Mouse (Mus musculus): ENCODE data around the gene Fgfr2. TPM values are rescaled to one million over a fixed set of nuclear protein-coding genes. Genes with fewer than 3 reads are reported as not detected.

The Fgfr2 gene
- polyA plus RNA-seq, 1 experiment from 2014 or later: 121 TPM

DNA sequence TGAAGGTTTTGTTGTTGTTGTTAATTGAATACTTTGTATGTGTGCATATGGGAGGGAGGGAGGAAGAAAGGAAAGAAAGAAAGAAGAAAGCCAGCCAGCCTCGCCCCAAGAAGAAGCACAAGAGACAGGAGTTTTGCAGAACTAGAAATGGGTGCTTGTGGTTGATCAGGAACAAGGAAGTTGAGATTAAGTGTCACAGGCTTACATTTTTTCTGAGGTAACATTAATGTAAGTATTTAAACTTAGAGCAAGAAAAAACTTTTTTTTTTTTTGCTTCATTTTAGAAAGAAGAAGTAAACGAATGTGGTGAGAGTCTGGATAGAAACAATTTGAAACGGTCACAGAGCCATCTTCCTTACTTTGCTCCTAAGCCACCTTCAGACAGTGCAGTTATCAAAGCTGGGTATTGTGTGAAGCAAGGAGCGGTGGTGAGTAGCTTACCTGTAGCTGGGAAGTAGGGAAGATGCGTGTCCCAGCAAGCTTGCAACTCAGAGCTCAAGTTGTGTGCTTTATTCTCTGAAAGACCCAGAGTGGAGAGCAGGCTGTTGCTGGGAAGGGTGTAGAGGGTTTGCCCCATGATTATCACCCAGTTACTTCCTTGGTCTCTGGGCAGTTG lies 2222.8 kb downstream of the Fgfr2 start:
- no peak for ATAC-seq (ENCODE audit: insufficient number of reproducible peaks, insufficient read depth, low FRiP score, low TSS enrichment)
- H3K4me3 ChIP-seq: no peak overlapping the region
- no peaks in the 10 kb centered on the region for H3K9me3 ChIP-seq
- H3K27me3 ChIP-seq: no peaks in the 10 kb centered on the region
- H3K4me1 ChIP-seq: no peaks in the 10 kb centered on the region
- no peak overlapping the region for H3K27ac ChIP-seq
- H3K36me3 ChIP-seq: peaks cover 11% of the 10 kb centered on the region
- 89% methylated on average over 5 of the region's 5 CpGs for WGBS
- no peak overlapping the region for H3K4me2 ChIP-seq (replicated peaks)
- no peak overlapping the region for H3K9ac ChIP-seq

DNA sequence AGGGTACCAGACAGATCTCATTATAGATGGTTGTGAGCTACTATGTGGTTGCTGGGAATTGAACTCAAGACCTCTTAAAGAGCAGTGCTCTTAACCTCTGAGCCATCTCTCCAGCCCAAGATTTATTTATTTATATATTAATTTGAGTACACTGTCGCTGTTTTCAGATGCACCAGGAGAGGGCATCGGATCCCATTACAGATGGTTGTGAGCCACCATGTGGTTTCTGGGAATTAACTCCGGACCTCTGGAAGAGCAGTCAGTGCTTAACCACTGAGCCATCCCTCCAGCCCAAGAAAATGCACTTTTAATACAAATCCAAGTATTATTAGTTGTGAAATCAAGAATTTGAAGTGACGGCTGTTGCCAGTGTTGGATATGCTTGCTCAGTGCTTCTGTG lies 2224.8 kb downstream of the Fgfr2 start:
- H3K36me3 ChIP-seq: peaks cover 7% of the 10 kb centered on the region; the same call in 1 of the 2 replicates
- H3K9ac ChIP-seq: no peak overlapping the region
- no peak overlapping the region for H3K4me2 ChIP-seq (replicated peaks)
- H3K4me3 ChIP-seq: no peak overlapping the region
- H3K4me1 ChIP-seq: no peaks in the 10 kb centered on the region
- no peaks in the 10 kb centered on the region for H3K27me3 ChIP-seq
- H3K27ac ChIP-seq: no peak overlapping the region
- 81% methylated on average over 4 of the region's 4 CpGs for WGBS
- no peaks in the 10 kb centered on the region for H3K9me3 ChIP-seq
- no peak for ATAC-seq (ENCODE audit: insufficient number of reproducible peaks, insufficient read depth, low FRiP score, low TSS enrichment)

DNA sequence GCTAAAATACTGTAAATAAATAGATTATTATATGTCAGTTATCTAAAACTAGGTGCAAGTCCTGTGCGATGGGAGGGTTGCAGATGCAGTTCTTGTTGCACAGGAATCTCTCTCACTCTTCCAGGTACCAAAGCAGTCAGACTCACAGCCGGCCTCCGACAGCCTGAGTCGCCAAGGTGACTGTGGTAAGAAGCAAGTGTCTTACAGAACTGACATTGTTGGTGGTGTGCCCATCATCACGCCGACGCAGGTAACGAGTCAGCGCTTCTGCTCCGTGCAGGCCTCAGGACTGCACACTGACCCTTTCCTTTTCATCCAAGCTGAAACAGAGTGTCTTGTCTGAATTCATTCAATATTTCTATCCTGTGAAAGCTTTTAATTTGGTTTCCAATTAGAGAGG lies 2225.9 kb downstream of the Fgfr2 start:
- no peak overlapping the region for H3K27ac ChIP-seq
- H3K4me1 ChIP-seq: no peaks in the 10 kb centered on the region
- no peaks in the 10 kb centered on the region for H3K27me3 ChIP-seq
- ATAC-seq (ENCODE audit: insufficient number of reproducible peaks, insufficient read depth, low FRiP score, low TSS enrichment): no peak
- WGBS: 89% methylated on average over 10 of the region's 10 CpGs
- peaks cover 13% of the 10 kb centered on the region; the same call in 1 of the 2 replicates for H3K36me3 ChIP-seq
- H3K9me3 ChIP-seq: no peaks in the 10 kb centered on the region
- H3K9ac ChIP-seq: no peak overlapping the region
- H3K4me2 ChIP-seq (replicated peaks): no peak overlapping the region
- H3K4me3 ChIP-seq: no peak overlapping the region

DNA sequence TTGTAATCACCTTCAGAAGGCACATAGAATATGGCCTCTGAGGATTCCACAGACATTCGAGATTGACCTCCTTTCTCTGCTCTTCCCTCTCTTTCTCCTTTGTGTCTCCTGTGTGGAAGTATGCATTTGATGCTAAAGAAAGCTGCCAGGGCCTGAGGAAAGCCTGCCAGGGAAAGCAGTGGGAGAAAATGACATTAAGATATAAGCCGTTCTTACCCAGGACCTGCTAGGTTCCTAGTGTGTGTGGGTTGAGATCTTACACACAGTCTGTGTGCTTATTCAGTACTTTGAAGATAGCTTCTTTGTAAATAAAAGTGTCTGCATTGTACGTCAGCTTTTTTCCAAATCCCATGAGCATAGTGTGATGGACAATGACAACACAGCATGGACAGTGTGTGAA lies 2227.1 kb downstream of the Fgfr2 start:
- Histone ChIP-seq H3K4me2 (replicated peaks) (no peak overlapping the region), H3K27me3 (no peaks in the 10 kb centered on the region), H3K9ac (no peak overlapping the region), H3K9me3 (no peaks in the 10 kb centered on the region), H3K36me3 (peaks cover 13% of the 10 kb centered on the region; the same call in 1 of the 2 replicates), H3K4me3 (no peak overlapping the region), H3K4me1 (no peaks in the 10 kb centered on the region), H3K27ac (no peak overlapping the region)
- ATAC-seq (ENCODE audit: insufficient number of reproducible peaks, insufficient read depth, low FRiP score, low TSS enrichment): no peak
- 87% methylated on average over 3 of the region's 3 CpGs for WGBS

DNA sequence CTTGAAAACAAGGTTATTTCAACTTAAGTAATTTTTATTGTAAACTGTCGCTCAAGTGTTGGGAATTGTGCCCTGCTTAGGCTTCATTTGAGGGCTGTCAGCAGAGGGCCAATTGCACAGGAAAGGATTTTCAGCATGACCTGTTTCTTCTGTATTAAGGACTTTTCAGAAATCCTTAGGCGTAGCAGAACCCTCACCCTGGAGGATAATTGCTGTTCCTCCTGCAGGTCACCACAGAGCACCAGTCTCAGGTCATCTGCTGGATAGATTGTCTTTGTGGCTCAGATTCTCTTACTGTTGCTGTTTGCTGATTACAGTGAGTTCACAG lies 2227.6 kb downstream of the Fgfr2 start:
- WGBS: 74% methylated on average over 2 of the region's 2 CpGs
- no peaks in the 10 kb centered on the region for H3K4me1 ChIP-seq
- ATAC-seq (ENCODE audit: insufficient number of reproducible peaks, insufficient read depth, low FRiP score, low TSS enrichment): no peak

GRCm38 (mm10) chr7:130894931-130895617 lies 2228.1 kb downstream of the Fgfr2 start:
- H3K4me2 ChIP-seq (replicated peaks): no peak overlapping the region
- H3K4me1 ChIP-seq: no peaks in the 10 kb centered on the region
- no peaks in the 10 kb centered on the region for H3K27me3 ChIP-seq
- ATAC-seq (ENCODE audit: insufficient number of reproducible peaks, insufficient read depth, low FRiP score, low TSS enrichment): no peak
- H3K4me3 ChIP-seq: no peak overlapping the region
- peaks cover 13% of the 10 kb centered on the region; the same call in 1 of the 2 replicates for H3K36me3 ChIP-seq
- H3K27ac ChIP-seq: no peak overlapping the region
- H3K9me3 ChIP-seq: no peaks in the 10 kb centered on the region
- 83% methylated on average over 9 of the region's 9 CpGs for WGBS
- H3K9ac ChIP-seq: no peak overlapping the region

More for the DNA sequence above, 2227.6 kb downstream of the Fgfr2 start:
- no peaks in the 10 kb centered on the region for H3K27me3 ChIP-seq
- peaks cover 13% of the 10 kb centered on the region; the same call in 1 of the 2 replicates for H3K36me3 ChIP-seq
- H3K27ac ChIP-seq: no peak overlapping the region
- H3K9ac ChIP-seq: no peak overlapping the region
- H3K9me3 ChIP-seq: no peaks in the 10 kb centered on the region
- no peak overlapping the region for H3K4me3 ChIP-seq
- no peak overlapping the region for H3K4me2 ChIP-seq (replicated peaks)

- H3K36me3 ChIP-seq: peaks cover 6% of the 10 kb centered on the region; the same call in 1 of the 2 replicates
- 78% methylated on average over 6 of the region's 6 CpGs for WGBS
- no peaks in the 10 kb centered on the region for H3K4me1 ChIP-seq
- H3K27me3 ChIP-seq: no peaks in the 10 kb centered on the region
- no peak overlapping the region for H3K4me2 ChIP-seq (replicated peaks)
- no peak for ATAC-seq (ENCODE audit: insufficient number of reproducible peaks, insufficient read depth, low FRiP score, low TSS enrichment)
- no peak overlapping the region; the same call in 1 of the 2 replicates for H3K27ac ChIP-seq
- H3K9me3 ChIP-seq: no peaks in the 10 kb centered on the region
- H3K9ac ChIP-seq: no peak overlapping the region
- H3K4me3 ChIP-seq: no peak overlapping the region
Observed at GRCm38 (mm10) chr7:130892973-130893372, 2230.2 kb downstream of the Fgfr2 start.

GRCm38 (mm10) chr7:130890871-130891270 lies 2232.3 kb downstream of the Fgfr2 start:
- 34% methylated on average over 2 of the region's 2 CpGs for WGBS
- no peak overlapping the region for H3K27ac ChIP-seq
- no peak overlapping the region for H3K4me3 ChIP-seq
- no peaks in the 10 kb centered on the region for H3K27me3 ChIP-seq
- H3K4me1 ChIP-seq: no peaks in the 10 kb centered on the region
- no peak overlapping the region for H3K9ac ChIP-seq
- H3K4me2 ChIP-seq (replicated peaks): no peak overlapping the region
- no peaks in the 10 kb centered on the region for H3K9me3 ChIP-seq
- peaks cover 6% of the 10 kb centered on the region; the same call in 1 of the 2 replicates for H3K36me3 ChIP-seq
- ATAC-seq (ENCODE audit: insufficient number of reproducible peaks, insufficient read depth, low FRiP score, low TSS enrichment): no peak

GRCm38 (mm10) chr7:130887946-130888345 lies 2235.2 kb downstream of the Fgfr2 start:
- Histone ChIP-seq H3K27me3 (no peaks in the 10 kb centered on the region), H3K4me1 (no peaks in the 10 kb centered on the region), H3K27ac (no peak overlapping the region), H3K9ac (no peak overlapping the region), H3K9me3 (no peaks in the 10 kb centered on the region), H3K4me2 (replicated peaks) (no peak overlapping the region), H3K36me3 (peaks cover 6% of the 10 kb centered on the region; the same call in 1 of the 2 replicates), H3K4me3 (no peak overlapping the region)
- no peak for ATAC-seq (ENCODE audit: insufficient number of reproducible peaks, insufficient read depth, low FRiP score, low TSS enrichment)
- WGBS: 27% methylated on average over 3 of the region's 3 CpGs

DNA sequence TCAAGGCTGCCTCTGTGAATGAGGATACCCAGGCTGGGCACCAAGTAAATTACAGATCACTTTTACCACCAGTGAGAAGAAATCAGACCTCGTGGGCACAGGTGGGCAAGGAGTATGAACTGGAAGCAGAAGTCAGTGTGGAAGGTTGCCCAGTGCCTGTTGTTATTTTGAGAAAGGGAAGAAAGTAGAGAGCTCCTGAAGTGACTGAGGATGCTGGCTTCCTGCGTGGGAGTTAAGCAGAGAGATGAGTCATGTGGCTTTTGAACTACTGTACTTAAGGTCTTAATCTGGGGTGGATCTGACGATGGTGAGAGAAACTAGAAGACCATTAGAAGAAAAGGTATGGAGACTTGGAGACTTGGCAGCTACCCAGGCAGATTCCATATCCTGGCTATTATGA lies 2236.9 kb downstream of the Fgfr2 start:
- no peaks in the 10 kb centered on the region for H3K4me1 ChIP-seq
- H3K36me3 ChIP-seq: no peaks in the 10 kb centered on the region
- ATAC-seq (ENCODE audit: insufficient number of reproducible peaks, insufficient read depth, low FRiP score, low TSS enrichment): no peak
- no peaks in the 10 kb centered on the region for H3K9me3 ChIP-seq
- 88% methylated on average over 3 of the region's 3 CpGs for WGBS
- H3K27me3 ChIP-seq: no peaks in the 10 kb centered on the region
- H3K4me2 ChIP-seq (replicated peaks): no peak overlapping the region
- H3K9ac ChIP-seq: no peak overlapping the region
- no peak overlapping the region for H3K27ac ChIP-seq
- H3K4me3 ChIP-seq: no peak overlapping the region

DNA sequence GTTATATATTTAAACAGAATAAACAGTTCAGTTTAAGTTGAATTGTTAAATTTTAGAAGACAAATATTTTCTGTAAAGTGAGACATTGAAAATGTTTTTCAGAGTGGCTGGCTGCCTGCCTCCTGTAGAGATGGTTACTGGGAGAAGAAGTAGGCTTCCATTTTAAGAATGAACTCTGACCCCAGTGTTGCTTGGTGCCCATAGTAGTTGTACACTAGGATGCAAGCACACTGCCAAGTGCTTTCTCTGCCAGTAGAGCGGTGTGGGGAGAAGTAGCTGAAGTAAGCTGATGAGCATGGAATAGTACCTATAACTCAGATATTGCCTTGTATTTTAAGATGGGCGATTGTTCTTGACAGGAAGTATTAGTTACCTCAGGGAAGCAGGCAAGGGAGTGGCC lies 2239.0 kb downstream of the Fgfr2 start:
- no peaks in the 10 kb centered on the region for H3K27me3 ChIP-seq
- WGBS: 89% methylated on average over 2 of the region's 2 CpGs

GRCm38 (mm10) chr7:130867256-130867655 lies 2255.9 kb downstream of the Fgfr2 start:
- Histone ChIP-seq H3K27ac (no peak overlapping the region), H3K27me3 (no peaks in the 10 kb centered on the region), H3K4me1 (0 out of 2 replicates have a peak, but pooled peaks cover 2% of the 10 kb centered on the region), H3K9me3 (no peaks in the 10 kb centered on the region), H3K4me3 (0 out of 2 replicates have a peak overlapping the region, but pooled peaks have one; percentile 10), H3K9ac (no peak overlapping the region), H3K4me2 (replicated peaks) (no peak overlapping the region), H3K36me3 (no peaks in the 10 kb centered on the region)
- 71% methylated on average over 3 of the region's 3 CpGs for WGBS
- no peak for ATAC-seq (ENCODE audit: insufficient number of reproducible peaks, insufficient read depth, low FRiP score, low TSS enrichment)

More for the DNA sequence above, 2239.0 kb downstream of the Fgfr2 start:
- Histone ChIP-seq H3K4me2 (replicated peaks) (no peak overlapping the region), H3K4me1 (no peaks in the 10 kb centered on the region), H3K9me3 (no peaks in the 10 kb centered on the region), H3K9ac (no peak overlapping the region), H3K27ac (no peak overlapping the region), H3K36me3 (no peaks in the 10 kb centered on the region), H3K4me3 (no peak overlapping the region)
- ATAC-seq (ENCODE audit: insufficient number of reproducible peaks, insufficient read depth, low FRiP score, low TSS enrichment): no peak

All from embryonic facial prominence, embryonic 12.5 days (tissue).